Mouse (Mus musculus) layer of hippocampus, adult 2 months (tissue): ENCODE measurements around the gene Olfr680-ps1. TPM values are rescaled to one million over a fixed set of nuclear protein-coding genes. Genes with fewer than 3 reads are reported as not detected.
"Not testable (repeated sequence)": the region's sequence is repeated elsewhere in the genome, so short reads cannot be mapped to it uniquely, and the experiment has no call there.

Source experiments
- DNase-seq, 2 experiments: peaks; one replicate each; pipeline ENCODE4 v3.0.0; 2022; ENCODE audit warnings: low spot score in 2 of 2
- H3K27ac ChIP-seq: fragments of 200-600 bp; 2 replicates; pipeline ENCODE4 v1.8.1; 2022
- H3K4me3 ChIP-seq: fragments of 200-600 bp; 2 replicates; pipeline ENCODE4 v1.8.1; 2022; ENCODE audit warnings: mild to moderate bottlenecking
- CTCF ChIP-seq: fragments of 200-600 bp; conservative IDR thresholded peaks from 2 replicates; pipeline ENCODE4 v1.8.1; 2022; ENCODE audit warnings: antibody characterized with exemption, mild to moderate bottlenecking, moderate library complexity
- long read RNA-seq, 2 experiments: library from polyadenylated mRNA; stranded (forward); transcript quantifications; one replicate each; pipeline ENCODE4 v2.0.0; 2021; ENCODE audit warnings: borderline mapping rate in 2 of 2
- total RNA-seq, 2 experiments: library from RNA; stranded (reverse); gene quantifications; 2 replicates each; pipeline ENCODE4 v1.2.3; 2021

Olfr680-ps1 gene
- total RNA-seq: not detected
- long read RNA-seq, experiment 1: 0 reads
- long read RNA-seq, experiment 2: 0 reads

GRCm38 (mm10) chr7:105092717-105093116 is at the start of gene Olfr680-ps1:
TSS of gene Olfr680-ps1 (minus strand) at chr7:105092817.
- not testable (repeated sequence) for H3K4me3 ChIP-seq, DNase-seq, H3K27ac ChIP-seq

GRCm38 (mm10) chr7:105141275-105141674 is 48.7 kb upstream of the Olfr680-ps1 start:
- DNase-seq: no peak
- Histone ChIP-seq H3K27ac (no peak overlapping the region), H3K4me3 (no peak overlapping the region)
- no peak for TF ChIP-seq CTCF

- Histone ChIP-seq H3K27ac (no peak within 1 kb of the TSS), H3K4me3 (no peak within 1 kb of the TSS)
- TF ChIP-seq CTCF: no peak
- DNase-seq: no peak
Observed at GRCm38 (mm10) chr7:105116536-105116935, 23.9 kb upstream of the Olfr680-ps1 start, which contains the start of gene Olfr681. TSS of gene Olfr681 (plus strand) at chr7:105116836.

- no peak for DNase-seq
- no peak within 1 kb of the TSS for H3K27ac ChIP-seq
- no peak within 1 kb of the TSS for H3K4me3 ChIP-seq
- TF ChIP-seq CTCF: no peak
Observed at GRCm38 (mm10) chr7:105080905-105081304, 11.7 kb downstream of the Olfr680-ps1 start, which contains the start of gene Olfr679. TSS of gene Olfr679 (plus strand) at chr7:105081205.

GRCm38 (mm10) chr7:105064175-105064574 is 28.4 kb downstream of the Olfr680-ps1 start, which contains the start of gene Olfr678:
TSS of gene Olfr678 (plus strand) at chr7:105064475.
- H3K4me3 ChIP-seq: no peak within 1 kb of the TSS
- H3K27ac ChIP-seq: no peak within 1 kb of the TSS
- TF ChIP-seq CTCF: no peak
- DNase-seq: no peak

GRCm38 (mm10) chr7:105058951-105059350 is 33.7 kb downstream of the Olfr680-ps1 start:
- no peak overlapping the region for H3K27ac ChIP-seq
- no peak overlapping the region for H3K4me3 ChIP-seq
- no peak for DNase-seq
- TF ChIP-seq CTCF: peak; percentile 64

Other genes starting within 250 kb of the Olfr680-ps1 start
- not detected for gene Usp17la, start 235.8 kb downstream of the Olfr680-ps1 start, total RNA-seq
- not detected for gene Olfr665, start 214.8 kb downstream of the Olfr680-ps1 start, total RNA-seq
- not detected for gene Olfr666, start 196.9 kb downstream of the Olfr680-ps1 start, total RNA-seq
- not detected for gene Olfr667, start 171.3 kb downstream of the Olfr680-ps1 start, total RNA-seq
- gene Olfr668, start 164.8 kb downstream of the Olfr680-ps1 start, total RNA-seq: not detected
- not detected for gene Olfr669, start 158.6 kb downstream of the Olfr680-ps1 start, total RNA-seq
- gene Olfr670, start 130.2 kb downstream of the Olfr680-ps1 start, total RNA-seq: not detected
- not detected for gene Olfr671, start 113.7 kb downstream of the Olfr680-ps1 start, total RNA-seq
- not detected for gene Olfr672, start 90.8 kb downstream of the Olfr680-ps1 start, total RNA-seq
- gene Olfr675, start 64.4 kb downstream of the Olfr680-ps1 start, total RNA-seq: not detected
- not detected for gene Olfr676, start 60.1 kb downstream of the Olfr680-ps1 start, total RNA-seq
- not detected for gene Olfr677, start 41.4 kb downstream of the Olfr680-ps1 start, total RNA-seq
- gene Olfr678, start 28.3 kb downstream of the Olfr680-ps1 start, total RNA-seq: not detected
- gene Olfr679, start 11.6 kb downstream of the Olfr680-ps1 start, total RNA-seq: not detected
- not detected for gene Olfr681, start 24.0 kb upstream of the Olfr680-ps1 start, total RNA-seq
- gene Olfr683, start 54.2 kb upstream of the Olfr680-ps1 start, total RNA-seq: under 1 TPM in 1 of 2 experiments, not detected in 1; 0.25 TPM
- gene Olfr684, start 70.8 kb upstream of the Olfr680-ps1 start, total RNA-seq: not detected
- gene Olfr685, start 93.2 kb upstream of the Olfr680-ps1 start, total RNA-seq: not detected
- gene Olfr686, start 114.7 kb upstream of the Olfr680-ps1 start, total RNA-seq: not detected
- not detected for gene Olfr688, start 195.3 kb upstream of the Olfr680-ps1 start, total RNA-seq
- not detected for gene Olfr689, start 218.3 kb upstream of the Olfr680-ps1 start, total RNA-seq
- 1 to 10 TPM in 1 of 2 experiments, under 1 TPM in 1; 0.44 to 1.0 TPM for gene Olfr690, start 241.3 kb upstream of the Olfr680-ps1 start, total RNA-seq
- gene Olfr691, start 249.5 kb upstream of the Olfr680-ps1 start, total RNA-seq: under 1 TPM; 0.61 to 0.74 TPM